Comparison of ENCODE assay signal across 1 mouse cellular context in the genomic region with DNA sequence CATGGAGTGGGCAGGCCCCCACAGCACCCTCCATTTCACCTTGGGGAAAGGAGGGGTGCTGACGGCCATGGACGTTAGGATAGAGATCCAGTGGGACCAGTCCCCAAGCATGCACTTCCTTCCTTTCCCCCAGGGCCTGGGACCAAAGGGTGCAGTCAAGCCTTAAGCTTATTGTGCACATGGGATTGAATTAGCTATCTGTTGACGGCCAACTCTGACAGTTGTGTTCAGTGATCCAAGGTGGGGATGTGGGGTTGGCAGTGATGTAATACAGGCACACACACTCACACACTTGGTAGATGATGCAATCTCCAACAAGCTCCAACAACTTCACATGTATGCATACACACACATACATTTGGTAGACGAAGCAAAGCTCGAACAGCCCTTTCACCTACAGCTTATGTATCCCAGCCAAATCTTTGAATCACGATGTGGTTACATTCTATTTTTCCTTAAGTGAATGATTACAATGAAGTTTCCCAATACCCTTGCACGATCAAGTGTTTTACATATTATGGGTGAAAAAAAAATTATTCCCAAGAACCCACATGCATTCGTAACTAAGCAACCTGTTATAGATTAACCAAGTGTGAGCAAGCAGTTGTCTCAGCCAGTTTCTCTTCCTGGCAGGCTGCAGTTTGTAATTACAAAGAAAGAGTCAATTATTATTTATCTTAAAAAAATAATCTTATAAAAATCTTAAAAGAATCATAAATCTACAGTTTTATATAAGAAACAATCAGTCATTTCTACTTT.
A peak's percentile ranks its signal among the peaks of the same experiment; 100 is the strongest.
TF ChIP-seq lines count a peak whose summit lies in the region.

No protein-coding gene starts in this region.

TF ChIP-seq in CH12.LX, 34 proteins besides CTCF, POLR2A, EP300 and RAD21:
- TF ChIP-seq NELFE (IDR thresholded peaks at IDR 0.05; ENCODE audit: low read depth, low read length) (no peak), MYC (IDR thresholded peaks at IDR 0.05; ENCODE audit: low read depth, low read length) (peak; percentile 16; the same call in 1 of the 2 replicates)
TF ChIP-seq in CH12.LX: peak in this region for 1.
